Mouse (Mus musculus) frontal cortex, postnatal 25 days (tissue): ENCODE measurements around the gene Kdsr.

Experiments
- DNase-seq, 2 experiments: peaks; one replicate each; pipeline ENCODE4 v3.0.0; 2022; ENCODE audit warnings: low spot score in 2 of 2

Gene Kdsr

DNA sequence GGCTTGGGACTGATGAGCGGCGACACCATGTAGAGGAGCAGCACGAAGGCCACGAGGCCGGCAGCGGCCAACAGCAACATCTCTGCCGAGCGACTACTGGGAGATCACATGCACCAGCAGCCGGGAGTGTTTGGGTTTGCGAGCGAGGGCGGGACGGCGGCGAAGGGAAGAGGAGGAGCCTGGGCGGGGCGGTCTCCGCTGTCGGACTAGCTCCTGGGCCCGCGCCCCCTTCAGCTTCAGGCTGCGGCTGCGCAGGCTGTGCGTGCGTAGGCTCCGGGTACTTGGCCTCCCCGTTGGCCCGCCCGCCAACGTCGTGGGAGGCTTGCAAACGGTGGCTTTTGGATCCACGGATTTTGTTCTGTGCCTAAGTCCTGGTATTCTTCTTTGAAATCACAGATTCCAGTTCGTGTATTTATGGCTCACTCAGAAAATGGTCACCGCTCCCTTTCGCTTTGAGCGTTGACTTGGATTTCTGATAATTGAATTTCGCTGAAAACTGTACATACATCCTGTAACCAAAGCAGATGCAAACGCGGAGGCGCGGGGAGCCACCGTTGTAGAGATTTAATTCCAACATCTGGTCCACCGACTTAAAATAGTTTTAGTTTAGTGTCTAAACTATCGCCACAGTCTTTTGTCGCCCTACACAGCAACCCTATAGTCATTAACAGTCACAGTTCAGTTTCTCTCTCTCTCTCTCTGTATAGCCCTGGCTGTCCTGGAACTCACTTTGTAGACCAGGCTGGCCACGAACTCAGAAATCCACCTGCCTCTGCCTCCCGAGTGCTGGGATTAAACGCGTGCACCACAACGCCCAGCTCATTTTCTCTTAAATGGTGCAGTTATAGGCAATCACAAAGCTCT is at the start of gene Kdsr:
Gene Kdsr (minus strand): TSS at position 156 of the 864 bp plus-strand sequence.
- DNase-seq: peak; percentile 87 to 95

DNA sequence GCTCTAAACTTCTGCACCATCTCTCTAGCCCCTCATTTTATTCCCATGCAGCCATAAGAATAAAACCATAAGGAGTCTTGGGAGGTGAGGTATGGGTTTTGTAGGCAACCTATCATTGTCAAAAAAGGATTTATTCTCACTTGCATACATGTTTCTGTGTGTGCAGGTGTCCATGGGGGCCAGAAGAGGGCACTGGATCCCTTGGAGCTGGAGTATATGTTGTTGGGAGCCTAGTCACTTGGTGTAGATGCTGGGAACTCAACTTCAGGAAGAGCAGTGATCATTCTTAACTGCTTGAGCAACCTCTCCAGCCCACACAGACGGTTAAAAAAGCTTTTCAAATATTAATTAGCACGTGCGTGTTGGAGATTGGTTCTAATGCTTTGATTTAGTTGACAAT is 40.4 kb upstream of the Kdsr start:
- no peak for DNase-seq

DNA sequence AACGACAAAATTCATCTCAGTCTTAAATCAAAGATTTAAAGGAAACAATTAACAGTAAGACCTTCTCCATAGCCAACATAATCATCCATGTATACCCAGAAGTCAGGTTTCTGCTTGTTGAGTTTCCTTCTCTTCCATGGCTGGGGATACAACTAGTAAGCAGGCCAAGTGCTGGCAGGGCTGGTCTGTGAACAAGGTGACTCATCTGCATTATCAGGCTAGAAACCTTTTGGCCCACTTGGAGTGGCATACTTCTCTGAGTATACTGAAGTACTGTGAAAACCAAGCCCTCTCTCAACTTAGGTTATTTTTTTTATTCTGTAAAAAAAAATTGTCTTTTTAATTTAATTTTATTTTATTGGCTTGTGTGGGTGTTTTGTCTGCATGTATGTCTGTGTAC is 39.9 kb upstream of the Kdsr start:
- DNase-seq: no peak

DNA sequence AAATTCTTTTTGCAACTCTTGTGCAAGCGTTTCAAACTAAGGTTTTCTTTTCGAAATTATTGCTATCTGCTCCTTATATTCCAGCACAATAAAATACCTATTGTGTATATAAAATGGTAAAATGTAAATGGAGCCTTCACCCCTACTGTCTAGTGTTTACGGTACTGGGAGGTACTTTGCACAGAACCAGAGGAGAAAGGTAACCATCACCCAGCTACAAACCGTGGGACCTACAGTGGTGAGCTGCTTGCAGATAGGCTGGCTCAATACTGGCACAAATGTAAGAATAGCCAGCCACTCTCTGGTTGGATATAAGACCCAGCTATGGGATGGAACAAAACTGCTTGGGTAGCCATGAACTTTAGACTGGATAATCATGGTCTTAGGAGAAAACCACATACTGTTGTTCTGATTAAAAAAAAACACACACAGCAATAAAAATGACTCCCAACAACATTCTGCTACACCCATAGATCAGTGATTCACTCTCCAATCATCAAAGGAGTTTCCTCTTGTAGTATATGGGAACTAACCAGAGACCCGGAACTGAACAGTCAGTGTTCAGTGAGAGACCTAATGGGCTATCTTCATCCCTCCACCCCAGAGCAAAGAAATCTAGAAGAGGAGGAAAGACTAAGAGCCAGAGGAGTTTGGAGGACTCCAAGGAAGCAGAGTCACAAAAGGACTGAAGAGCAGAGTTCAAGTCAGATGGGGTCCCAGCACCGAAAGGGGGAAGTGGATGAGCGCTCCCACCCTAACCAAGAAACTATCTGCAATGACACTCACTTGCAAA is 37.7 kb upstream of the Kdsr start:
- DNase-seq: no peak

DNA sequence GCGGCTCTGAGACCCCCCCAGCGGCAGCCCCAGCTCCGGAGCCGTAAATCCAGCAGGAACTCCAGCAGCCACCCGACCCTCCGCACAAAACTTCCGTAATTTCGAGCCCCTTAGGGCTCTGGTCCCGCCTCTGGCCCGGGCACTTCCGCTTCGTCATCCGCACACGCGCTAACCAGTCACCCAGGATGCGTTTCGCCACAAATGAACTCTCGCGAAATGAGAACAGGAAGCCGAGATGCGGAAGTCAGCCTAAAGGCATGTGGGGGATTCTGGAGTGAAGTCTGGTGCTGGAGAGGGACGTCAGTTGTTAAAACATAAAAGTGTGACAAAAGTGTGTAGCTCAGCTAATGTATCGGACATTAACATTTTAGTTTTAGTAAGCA is 37.0 kb upstream of the Kdsr start, which contains the start of gene Vps4b:
Gene Vps4b (minus strand): TSS at position 187 of the 383 bp plus-strand sequence.
- peak; percentile 77 to 87 for DNase-seq

DNA sequence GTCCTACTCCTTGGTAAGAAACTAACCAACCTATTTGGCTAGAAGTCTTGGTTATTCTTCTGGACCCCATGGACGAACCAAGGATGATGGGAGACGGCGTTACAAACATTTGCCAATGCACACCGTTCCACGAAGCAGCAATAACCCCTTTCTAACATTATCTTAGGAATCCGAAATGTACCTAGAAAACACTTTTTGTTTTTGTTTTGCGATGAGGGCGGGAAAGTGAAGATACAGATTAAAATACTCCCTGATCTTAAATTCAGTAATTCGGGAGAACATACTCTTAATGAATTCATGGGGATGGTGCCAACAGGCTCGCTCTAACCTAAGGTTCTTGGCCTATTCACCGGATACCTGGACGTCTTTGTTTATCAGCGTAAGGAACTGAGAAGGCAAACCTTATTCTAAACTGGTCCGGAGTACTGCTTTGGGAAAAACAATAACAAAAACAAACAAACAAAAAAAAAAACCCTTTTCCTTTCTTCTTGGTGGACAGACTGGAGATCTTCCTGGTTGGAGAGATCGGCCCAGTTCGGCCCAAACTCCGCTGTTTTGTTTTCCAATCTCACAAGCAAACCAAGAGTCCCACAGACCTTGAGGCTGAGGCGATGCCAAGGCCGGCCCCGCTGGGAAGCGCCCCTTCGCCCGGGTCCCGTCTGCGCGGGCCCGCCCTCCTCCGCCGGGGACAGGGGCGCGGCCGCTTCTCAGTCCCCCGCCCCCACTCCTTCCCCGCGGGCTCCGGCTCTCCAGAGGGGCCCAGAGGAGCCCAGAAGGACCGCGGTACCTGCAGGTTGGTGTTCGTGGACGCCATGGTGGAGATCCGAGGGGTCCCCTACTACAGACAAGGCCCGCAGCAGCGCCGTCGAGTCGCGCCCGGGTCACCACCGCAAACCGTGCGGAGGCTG is 36.4 kb upstream of the Kdsr start:
- no peak for DNase-seq

DNA sequence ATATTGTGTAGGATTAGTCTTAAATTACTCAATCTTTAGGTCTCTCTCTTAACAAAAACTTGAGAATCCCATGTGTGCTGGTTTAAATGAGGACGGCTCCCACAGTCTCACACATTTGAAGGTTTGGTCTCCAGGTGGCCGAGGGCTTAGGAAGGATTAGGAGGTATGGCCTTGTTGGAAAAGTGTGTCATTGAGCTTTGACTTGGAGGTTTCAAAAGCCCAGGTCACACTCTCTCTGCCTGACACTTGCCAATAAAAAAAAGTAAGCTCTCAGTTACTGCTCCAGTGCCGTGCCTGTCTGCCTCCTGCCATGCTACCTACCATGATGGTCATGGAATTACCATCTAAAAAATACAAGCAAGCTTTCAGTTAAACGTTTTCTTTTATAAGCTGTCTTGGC is 15.4 kb upstream of the Kdsr start:
- no peak for DNase-seq

DNA sequence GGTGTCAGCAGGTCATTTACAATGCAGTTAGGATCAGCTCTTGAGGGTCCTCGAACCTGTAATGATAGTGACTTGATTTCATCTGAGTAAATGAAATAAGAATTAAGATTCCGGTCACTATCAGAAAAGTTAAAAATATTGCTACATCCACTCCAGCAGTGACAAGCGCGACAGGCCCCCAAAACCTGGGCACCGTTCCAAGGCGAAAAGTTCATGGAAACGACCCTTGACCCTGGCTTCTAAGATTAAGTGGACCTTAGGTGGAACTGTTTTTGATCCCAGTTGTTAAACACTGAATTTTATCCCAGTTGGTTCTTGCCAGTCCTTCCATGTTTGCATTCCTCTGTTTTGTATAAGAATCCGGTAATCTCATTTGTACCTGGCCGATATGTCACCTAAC is 14.6 kb upstream of the Kdsr start:
- DNase-seq: no peak

DNA sequence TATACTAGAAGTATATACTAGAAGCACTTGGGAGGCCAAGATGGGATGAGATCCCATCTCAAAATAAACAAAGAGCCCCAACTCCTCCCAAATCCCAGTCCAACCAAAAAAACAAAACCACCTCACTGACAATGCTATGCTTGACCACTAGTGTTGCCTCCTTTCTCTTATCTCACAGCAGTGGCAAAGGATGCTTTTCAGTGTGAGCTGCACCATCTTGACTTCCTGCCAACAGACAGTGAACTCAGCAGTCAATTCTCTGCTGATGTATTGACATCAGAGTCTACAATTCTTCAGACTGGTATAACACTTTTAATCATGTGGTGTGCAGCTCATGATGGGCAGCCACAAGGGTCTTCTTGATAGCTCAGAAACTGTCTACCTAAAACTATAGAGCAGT is 9.2 kb upstream of the Kdsr start:
- no peak for DNase-seq

DNA sequence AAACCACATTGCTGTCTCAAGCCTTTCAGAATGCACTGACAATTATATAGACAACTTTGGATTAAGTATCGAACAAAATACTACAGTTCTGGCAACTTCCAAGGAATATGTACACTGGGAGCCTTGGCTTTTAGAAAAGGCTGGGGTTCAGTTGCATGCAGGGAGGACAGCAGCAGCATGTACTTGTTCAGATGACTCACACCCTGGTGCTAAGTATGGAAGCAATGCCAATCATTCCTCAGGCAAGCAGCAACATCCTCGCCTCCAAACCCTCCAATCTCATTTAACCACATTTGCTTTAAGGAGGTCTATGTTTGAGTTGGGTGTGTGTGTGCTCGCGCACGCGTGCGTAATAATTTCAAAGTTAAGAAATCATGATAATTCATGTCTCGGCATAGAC is 6.2 kb upstream of the Kdsr start:
- DNase-seq: no peak

DNA sequence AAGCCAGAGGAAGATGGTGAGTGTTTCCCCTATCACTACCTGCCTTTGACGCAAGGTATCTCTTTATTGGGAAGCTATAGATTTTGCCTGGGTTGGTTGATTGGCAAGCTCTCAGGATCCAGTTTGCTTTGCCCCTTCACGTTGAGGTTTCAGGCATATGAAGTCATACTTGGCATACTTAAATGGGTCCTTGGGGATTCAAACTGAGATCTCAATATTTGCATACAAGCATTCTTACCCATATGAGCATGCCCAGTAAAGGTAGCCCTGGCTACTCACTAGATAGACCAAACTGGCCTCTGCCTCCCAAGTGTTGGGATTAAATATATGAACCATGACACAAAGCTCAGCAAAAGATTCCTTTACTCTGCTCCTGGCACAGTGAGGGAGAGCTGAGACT is 5.3 kb upstream of the Kdsr start:
- DNase-seq: no peak

DNA sequence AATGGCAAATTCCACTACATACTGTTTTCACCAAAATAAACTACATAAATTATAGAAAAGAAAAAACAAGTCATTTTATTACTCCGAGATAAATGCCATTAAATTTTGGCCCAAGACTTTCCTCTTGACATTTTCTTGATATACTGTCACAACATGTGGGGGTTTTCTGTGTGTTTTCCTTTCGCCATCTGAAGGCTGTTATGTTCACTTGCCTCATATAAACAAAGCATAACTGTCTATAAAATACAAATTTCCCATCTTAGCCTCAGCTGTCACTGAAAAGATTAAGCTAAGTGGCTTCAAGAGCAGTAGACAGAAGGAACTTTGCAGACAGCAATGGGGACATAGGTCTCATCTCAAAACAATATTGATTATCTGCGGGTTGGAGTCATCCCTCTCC is 4.8 kb upstream of the Kdsr start:
- no peak for DNase-seq

DNA sequence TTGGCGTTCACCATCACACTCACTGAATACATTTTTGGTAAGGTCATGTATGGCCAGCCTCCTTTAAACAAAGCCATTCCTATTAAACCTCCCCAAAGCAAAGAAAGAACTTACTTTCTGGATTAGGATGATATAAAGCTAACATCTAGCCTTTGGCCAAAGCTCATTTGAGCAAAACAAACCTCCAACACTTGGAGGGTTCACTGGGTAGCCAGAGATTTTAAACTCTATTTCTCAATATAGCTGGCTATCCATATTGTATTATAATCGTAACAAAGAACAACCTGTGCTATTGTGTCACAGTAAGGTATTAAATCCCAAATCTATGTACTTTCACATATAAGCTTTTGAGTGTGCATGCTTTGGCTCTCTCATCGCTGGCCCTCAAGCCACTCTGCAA is 1.2 kb upstream of the Kdsr start:
- DNase-seq: no peak

DNA sequence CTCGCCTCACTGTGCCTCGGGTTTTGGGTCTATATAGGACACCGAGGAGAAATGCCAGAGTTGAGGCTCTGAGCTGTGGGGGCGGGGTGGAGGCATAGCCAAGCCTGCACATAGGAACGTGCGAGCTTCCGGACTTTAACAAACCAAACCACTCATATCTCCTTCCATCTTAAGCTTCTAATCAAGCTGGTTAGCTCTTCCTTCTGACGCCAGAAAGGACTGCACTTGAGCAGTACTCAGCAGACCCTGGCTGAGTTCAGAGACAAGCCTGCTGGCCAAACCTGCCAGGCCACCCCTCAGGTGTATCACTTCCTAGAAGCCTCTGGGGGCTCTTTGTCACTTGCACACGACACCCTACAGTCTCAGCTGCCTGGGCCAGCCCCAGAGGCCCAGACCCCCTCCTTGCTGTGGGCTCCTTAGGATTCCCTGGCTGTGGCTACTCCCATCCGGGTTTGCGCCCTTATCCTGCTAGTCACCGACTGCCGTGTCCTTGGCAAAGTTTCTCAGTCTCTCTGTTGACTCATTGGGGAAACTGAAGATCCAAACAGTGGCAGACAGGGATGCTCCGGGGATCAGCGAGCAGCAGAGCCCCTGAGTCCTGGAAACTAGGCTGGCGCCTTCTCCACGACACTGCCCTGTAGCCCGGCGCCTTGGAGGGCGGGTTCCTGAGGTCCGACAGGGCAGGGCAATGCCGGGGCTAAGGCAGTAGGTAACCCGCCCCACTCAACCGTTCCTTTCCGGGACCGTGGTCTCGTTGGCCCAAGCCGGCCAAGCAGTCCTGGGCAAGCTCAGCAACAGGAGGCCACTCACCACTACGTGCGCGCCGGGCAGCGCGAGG is 574 bp downstream of the Kdsr start:
- peak; percentile 13 to 22 for DNase-seq

DNA sequence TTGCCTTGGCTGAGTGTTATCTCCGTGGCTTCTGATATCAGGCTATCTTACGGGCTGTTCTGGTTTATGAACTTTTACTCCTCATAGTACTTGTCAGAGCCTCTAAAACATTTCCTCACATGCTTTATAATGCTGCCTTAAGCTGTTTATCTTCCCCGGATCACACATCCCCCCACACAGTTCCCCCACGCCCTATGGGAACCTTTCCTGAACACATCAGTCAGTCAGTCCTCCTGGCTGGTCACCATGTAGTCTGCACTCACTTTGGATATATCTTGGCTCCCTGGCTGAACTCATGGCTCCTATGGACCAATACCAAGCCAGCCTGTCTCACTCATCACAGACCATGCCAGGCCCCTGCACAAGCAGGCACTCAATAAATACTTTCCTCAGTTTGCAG is 2.9 kb downstream of the Kdsr start:
- no peak for DNase-seq

DNA sequence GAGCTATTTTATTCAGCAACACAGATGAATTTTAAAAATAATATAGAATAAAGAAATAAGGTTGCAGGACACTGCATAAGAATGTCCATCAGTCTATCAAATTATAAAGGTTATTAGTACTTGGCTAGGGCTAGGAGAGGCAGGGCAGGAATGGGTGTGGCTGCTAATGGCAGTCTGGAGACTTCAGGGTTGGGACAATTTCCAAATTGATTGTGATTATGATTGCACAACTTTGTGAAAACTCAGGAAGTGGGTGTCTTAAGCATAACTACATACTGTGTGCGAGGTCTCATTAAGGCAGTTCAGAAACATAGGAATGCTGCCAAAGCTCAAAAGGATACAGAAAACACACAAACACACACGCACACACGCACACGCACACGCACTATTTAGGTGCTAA is 7.5 kb downstream of the Kdsr start:
- DNase-seq: no peak

DNA sequence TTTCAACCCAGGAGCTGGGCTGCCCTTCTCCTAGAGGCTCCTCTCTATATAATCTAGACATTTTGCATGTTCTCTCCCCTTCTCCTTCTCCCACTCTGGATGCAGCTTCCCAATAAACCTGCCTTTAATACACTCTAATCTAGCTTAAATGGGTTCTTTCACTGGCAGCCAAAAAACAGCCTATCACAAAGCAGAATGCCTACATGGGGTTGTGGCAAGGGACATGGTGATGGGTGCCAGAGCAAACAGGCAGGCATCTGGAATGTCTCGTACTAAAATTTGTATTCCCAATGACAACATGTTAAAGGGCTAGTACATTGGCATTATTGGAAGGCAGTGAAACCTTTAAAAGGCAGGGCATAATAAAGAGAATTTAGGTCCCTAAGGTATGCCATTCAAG is 8.9 kb downstream of the Kdsr start:
- no peak for DNase-seq

DNA sequence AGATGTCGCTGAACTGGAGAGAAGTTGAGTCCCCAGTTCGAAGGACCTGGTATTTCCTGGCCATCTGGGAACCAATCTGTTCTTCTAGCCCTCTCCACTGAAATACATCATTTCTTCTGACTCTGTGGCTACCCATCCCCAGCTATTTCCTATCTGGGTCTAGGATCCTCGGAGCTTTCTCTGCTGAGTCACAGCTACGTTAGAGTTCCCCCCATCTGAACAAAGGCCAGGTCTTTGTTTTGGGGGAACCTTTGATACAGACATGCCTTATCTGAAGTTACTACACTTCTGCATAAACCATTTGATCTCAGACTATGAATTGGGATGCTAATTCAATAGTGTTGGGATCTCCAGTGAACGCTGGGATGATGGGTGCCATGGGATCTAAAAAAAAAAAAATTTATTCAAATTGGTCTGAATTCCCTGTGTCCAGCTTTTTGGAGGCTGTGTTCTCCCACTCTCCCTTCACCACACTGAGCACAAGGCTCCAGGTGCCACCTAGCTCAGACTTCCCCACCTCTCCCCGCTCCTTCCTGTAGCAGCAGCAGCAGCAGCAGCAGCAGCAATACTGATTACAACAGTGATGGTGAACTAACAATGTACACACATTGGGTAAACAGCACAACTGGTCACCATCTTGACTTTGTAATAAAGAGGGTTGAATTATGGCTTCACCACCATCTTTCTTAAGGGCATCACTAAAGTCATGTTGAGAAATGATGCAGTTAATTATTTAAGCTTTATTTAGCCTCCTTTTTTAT is 10.8 kb downstream of the Kdsr start:
- no peak for DNase-seq

DNA sequence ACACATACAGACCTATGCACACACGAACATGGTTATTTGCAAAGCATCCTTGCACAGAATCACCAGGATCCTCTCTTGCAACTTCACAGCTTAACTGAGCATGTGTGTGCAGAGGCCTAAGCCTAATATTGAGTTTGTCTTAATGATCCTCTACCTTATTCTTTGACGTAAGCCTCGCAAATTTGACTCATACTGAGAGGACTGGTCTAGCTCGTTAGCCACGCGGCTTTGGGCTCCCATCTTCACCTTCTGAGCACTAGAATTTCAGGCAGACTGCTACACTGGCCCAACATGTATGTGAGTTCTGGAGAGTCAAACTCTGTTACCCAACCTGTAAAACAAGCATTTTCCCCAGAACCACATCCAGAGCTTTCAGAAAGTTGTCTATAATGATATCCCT is 16.5 kb downstream of the Kdsr start:
- DNase-seq: no peak

DNA sequence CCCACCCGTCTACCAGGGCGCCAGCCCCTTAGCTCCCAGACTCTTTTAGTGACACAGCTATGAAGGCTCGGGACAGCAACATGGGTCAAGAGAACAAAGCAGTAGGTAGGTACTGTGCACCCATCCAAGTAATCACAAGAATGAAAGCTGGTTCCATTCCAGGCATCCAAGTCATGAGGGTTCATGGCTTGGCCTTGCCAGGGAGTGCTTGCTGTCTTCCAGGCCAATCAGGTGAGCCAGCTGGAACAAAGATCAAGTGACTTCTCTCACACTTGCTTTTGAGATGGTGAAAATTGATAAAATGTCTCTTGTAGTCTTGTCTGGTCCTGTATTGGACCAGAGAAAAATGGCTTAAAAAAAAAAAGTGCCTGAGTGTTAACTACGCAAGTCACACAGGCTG is 18.8 kb downstream of the Kdsr start:
- DNase-seq: no peak
